Mouse (Mus musculus): ENCODE results near the gene Gsdma2. TPM values are rescaled to one million over a fixed set of nuclear protein-coding genes. Genes with fewer than 3 reads are reported as not detected.

The Gsdma2 gene
- polyA plus RNA-seq, 1 experiment from 2014 or later: not detected

Other genes starting within 250 kb of the Gsdma2 start
- 9.6 and 9.9 TPM in 2 replicates for gene Pgap3, start 246.3 kb upstream of the Gsdma2 start, polyA plus RNA-seq (2015; fragmentation: Nextera tagmentation; extraction: Ambion mirVana)
- gene Erbb2, start 234.3 kb upstream of the Gsdma2 start, polyA plus RNA-seq (2015; fragmentation: Nextera tagmentation; extraction: Ambion mirVana): 6.8 and 7.7 TPM in 2 replicates
- gene Mien1, start 207.8 kb upstream of the Gsdma2 start, polyA plus RNA-seq (2015; fragmentation: Nextera tagmentation; extraction: Ambion mirVana): 233 and 238 TPM in 2 replicates
- gene Grb7, start 200.4 kb upstream of the Gsdma2 start, polyA plus RNA-seq (2015; fragmentation: Nextera tagmentation; extraction: Ambion mirVana): 0.80 and 1.1 TPM in 2 replicates
- gene Ikzf3, start 100.7 kb upstream of the Gsdma2 start, polyA plus RNA-seq (2015; fragmentation: Nextera tagmentation; extraction: Ambion mirVana): 0.04 TPM in 1 of 2 replicates, not detected in the other
- 0.14 TPM in 1 of 2 replicates, not detected in the other for gene Zpbp2, start 95.7 kb upstream of the Gsdma2 start, polyA plus RNA-seq (2015; fragmentation: Nextera tagmentation; extraction: Ambion mirVana)
- gene Ormdl3, start 59.4 kb upstream of the Gsdma2 start, polyA plus RNA-seq (2015; fragmentation: Nextera tagmentation; extraction: Ambion mirVana): 120 TPM in 2 replicates
- not detected in 2 replicates for gene Lrrc3c, start 48.5 kb upstream of the Gsdma2 start, polyA plus RNA-seq (2015; fragmentation: Nextera tagmentation; extraction: Ambion mirVana)
- 0.66 and 0.72 TPM in 2 replicates for gene Gm12355, start 21.1 kb upstream of the Gsdma2 start, polyA plus RNA-seq (2015; fragmentation: Nextera tagmentation; extraction: Ambion mirVana)
- gene Gsdma3, start 20.4 kb upstream of the Gsdma2 start, polyA plus RNA-seq (2015; fragmentation: Nextera tagmentation; extraction: Ambion mirVana): not detected in 2 replicates
- gene Gsdma, start 17.6 kb downstream of the Gsdma2 start, polyA plus RNA-seq (2015; fragmentation: Nextera tagmentation; extraction: Ambion mirVana): not detected in 2 replicates
- 198 TPM in 2 replicates for gene Psmd3, start 35.8 kb downstream of the Gsdma2 start, polyA plus RNA-seq (2015; fragmentation: Nextera tagmentation; extraction: Ambion mirVana)
- gene Csf3, start 54.5 kb downstream of the Gsdma2 start, polyA plus RNA-seq (2015; fragmentation: Nextera tagmentation; extraction: Ambion mirVana): not detected in 2 replicates
- gene Med24, start 82.7 kb downstream of the Gsdma2 start, polyA plus RNA-seq (2015; fragmentation: Nextera tagmentation; extraction: Ambion mirVana): 82.9 and 84.8 TPM in 2 replicates
- gene Thra, start 93.9 kb downstream of the Gsdma2 start, polyA plus RNA-seq (2015; fragmentation: Nextera tagmentation; extraction: Ambion mirVana): 151 and 158 TPM in 2 replicates
- gene Nr1d1, start 128.6 kb downstream of the Gsdma2 start, polyA plus RNA-seq (2015; fragmentation: Nextera tagmentation; extraction: Ambion mirVana): 3.4 and 3.9 TPM in 2 replicates
- 33.2 and 33.6 TPM in 2 replicates for gene Msl1, start 148.8 kb downstream of the Gsdma2 start, polyA plus RNA-seq (2015; fragmentation: Nextera tagmentation; extraction: Ambion mirVana)
- gene Casc3, start 158.1 kb downstream of the Gsdma2 start, polyA plus RNA-seq (2015; fragmentation: Nextera tagmentation; extraction: Ambion mirVana): 56.3 and 57.7 TPM in 2 replicates
- gene Rapgefl1, start 190.0 kb downstream of the Gsdma2 start, polyA plus RNA-seq (2015; fragmentation: Nextera tagmentation; extraction: Ambion mirVana): 9.1 and 9.2 TPM in 2 replicates
- gene Wipf2, start 216.9 kb downstream of the Gsdma2 start, polyA plus RNA-seq (2015; fragmentation: Nextera tagmentation; extraction: Ambion mirVana): 4.9 and 5.3 TPM in 2 replicates